Comparison of ENCODE assay signal across 8 mouse cellular contexts in genomic region chr13:49653180-49653541, GRCm38 (mm10). TPM values are rescaled to one million over a fixed set of nuclear protein-coding genes. Genes with fewer than 3 reads are reported as not detected.
A peak's percentile ranks its signal among the peaks of the same experiment; 100 is the strongest.
DNase-seq lines count a peak whose midpoint lies in the region; ATAC-seq and TF ChIP-seq lines count a peak whose summit lies in the region.

No protein-coding gene starts in this region.

- H3K4me2 ChIP-seq in lung, embryonic 16.5 days (ENCODE audit: low read depth, low read length): peak overlapping the region; percentile 84
- H3K4me2 ChIP-seq in forebrain, embryonic 11.5 days (ENCODE audit: low read depth, low read length, severe bottlenecking): peak overlapping the region; percentile 65
- peak overlapping the region; percentile 73 for H3K4me2 ChIP-seq in limb, embryonic 14.5 days (replicated peaks; ENCODE audit: low read depth, low read length, severe bottlenecking)
- H3K4me2 ChIP-seq in neural tube, embryonic 14.5 days (ENCODE audit: low read depth, low read length): peak overlapping the region; percentile 78

- H3K4me1 ChIP-seq in lung, embryonic 16.5 days (replicated peaks; ENCODE audit: control insufficient read depth, insufficient read depth, low read length): peaks cover 10% of the 10 kb centered on the region
- 0 out of 2 replicates have a peak, but pooled peaks cover 2% of the 10 kb centered on the region for H3K4me1 ChIP-seq in forebrain, embryonic 11.5 days (replicated peaks; ENCODE audit: control insufficient read depth, insufficient read depth, low read length)
- H3K4me1 ChIP-seq in limb, embryonic 14.5 days (ENCODE audit: control insufficient read depth, insufficient read depth, low read length): peaks cover 11% of the 10 kb centered on the region; the same call in 1 of the 2 replicates
- peaks cover 12% of the 10 kb centered on the region; the same call in 1 of the 2 replicates for H3K4me1 ChIP-seq in neural tube, embryonic 14.5 days (ENCODE audit: control insufficient read depth, insufficient read depth, low read length)

- no peaks in the 10 kb centered on the region for H3K27me3 ChIP-seq in lung, embryonic 16.5 days (ENCODE audit: control insufficient read depth, insufficient read depth, low read depth, low read length)
- H3K27me3 ChIP-seq in forebrain, embryonic 11.5 days (ENCODE audit: control insufficient read depth, insufficient read depth, low read length): no peaks in the 10 kb centered on the region
- no peaks in the 10 kb centered on the region for H3K27me3 ChIP-seq in limb, embryonic 14.5 days (ENCODE audit: control insufficient read depth, insufficient read depth, low read length)
- H3K27me3 ChIP-seq in neural tube, embryonic 14.5 days (ENCODE audit: control insufficient read depth, insufficient read depth, low read length): no peaks in the 10 kb centered on the region

- peak; percentile 42 for DNase-seq in adrenal gland, postnatal 25 days
- DNase-seq in adrenal gland, adult 8-10 months: no peak
- no peak for DNase-seq in lung, postnatal 10 days
- peak; percentile 56 for DNase-seq in forebrain, embryonic 11.5 days (ENCODE audit: low spot score)
- DNase-seq in limb, embryonic 14.5 days (ENCODE audit: low spot score): peak; percentile 52
- no peak for DNase-seq in spleen, adult 12 weeks (ENCODE audit: low spot score)

- 0 out of 2 replicates have a peak, but pooled peaks have one; percentile 11 for TF ChIP-seq POLR2A in limb, embryonic 14.5 days (IDR thresholded peaks at IDR 0.05; ENCODE audit: borderline replicate concordance, extremely low read depth, insufficient read depth, insufficient read length)

- H3K36me3 ChIP-seq in lung, embryonic 16.5 days (ENCODE audit: control insufficient read depth, insufficient read depth, low read length): peaks cover 2% of the 10 kb centered on the region; the same call in 1 of the 2 replicates
- H3K36me3 ChIP-seq in forebrain, embryonic 11.5 days (ENCODE audit: control insufficient read depth, insufficient read depth, low read length): no peaks in the 10 kb centered on the region; the same call in 1 of the 2 replicates
- peaks cover 8% of the 10 kb centered on the region; the same call in 1 of the 2 replicates for H3K36me3 ChIP-seq in limb, embryonic 14.5 days (ENCODE audit: control insufficient read depth, insufficient read depth, low read length)
- H3K36me3 ChIP-seq in neural tube, embryonic 14.5 days (ENCODE audit: control insufficient read depth, insufficient read depth, low read length): peaks cover 3% of the 10 kb centered on the region; the same call in 1 of the 2 replicates

- 0% methylated on average over 16 of the region's 16 CpGs for WGBS in lung, embryonic 16.5 days
- 0% methylated on average over 16 of the region's 16 CpGs for whole genome bisulfite sequencing in forebrain, embryonic 11.5 days
- WGBS in limb, embryonic 14.5 days: under 1% methylated on average over 16 of the region's 16 CpGs
- under 1% methylated on average over 16 of the region's 16 CpGs for whole genome bisulfite sequencing in neural tube, embryonic 14.5 days

- peak overlapping the region; percentile 29; the same call in 1 of the 2 replicates for H3K27ac ChIP-seq in lung, embryonic 16.5 days (ENCODE audit: low read length)
- no peak overlapping the region for H3K27ac ChIP-seq in forebrain, embryonic 11.5 days (ENCODE audit: low read depth, low read length)
- H3K27ac ChIP-seq in limb, embryonic 14.5 days (replicated peaks; ENCODE audit: low read depth, low read length): no peak overlapping the region
- H3K27ac ChIP-seq in neural tube, embryonic 14.5 days (ENCODE audit: low read depth, low read length): 0 out of 2 replicates have a peak overlapping the region, but pooled peaks have one; percentile 16

- peak overlapping the region; percentile 56 for H3K9ac ChIP-seq in lung, embryonic 16.5 days (ENCODE audit: low read length)
- peak overlapping the region; percentile 55 for H3K9ac ChIP-seq in forebrain, embryonic 11.5 days (ENCODE audit: low read length)
- peak overlapping the region; percentile 57 for H3K9ac ChIP-seq in limb, embryonic 14.5 days (ENCODE audit: low read depth, low read length, severe bottlenecking)
- H3K9ac ChIP-seq in neural tube, embryonic 14.5 days (replicated peaks; ENCODE audit: low read depth, low read length): peak overlapping the region; percentile 51

- H3K9me3 ChIP-seq in lung, embryonic 16.5 days (ENCODE audit: control insufficient read depth, low read length): no peaks in the 10 kb centered on the region
- no peaks in the 10 kb centered on the region for H3K9me3 ChIP-seq in forebrain, embryonic 11.5 days (ENCODE audit: control insufficient read depth, low read length)
- H3K9me3 ChIP-seq in limb, embryonic 14.5 days (ENCODE audit: control insufficient read depth, low read length): no peaks in the 10 kb centered on the region
- H3K9me3 ChIP-seq in neural tube, embryonic 14.5 days (ENCODE audit: control insufficient read depth, low read length): no peaks in the 10 kb centered on the region

- peak; percentile 78 for ATAC-seq in lung, embryonic 16.5 days (ENCODE audit: low read depth)
- peak; percentile 78 for ATAC-seq in forebrain, embryonic 11.5 days (replicated peaks; ENCODE audit: low FRiP score)
- peak; percentile 77 for ATAC-seq in limb, embryonic 14.5 days (ENCODE audit: low FRiP score, low read depth)
- ATAC-seq in neural tube, embryonic 14.5 days (ENCODE audit: low read depth): peak; percentile 90

- H3K4me3 ChIP-seq in lung, embryonic 16.5 days (ENCODE audit: low read length): peak overlapping the region; percentile 56
- peak overlapping the region; percentile 63 for H3K4me3 ChIP-seq in forebrain, embryonic 11.5 days (ENCODE audit: low read depth, low read length)
- H3K4me3 ChIP-seq in limb, embryonic 14.5 days (replicated peaks; ENCODE audit: low read length): peak overlapping the region; percentile 72
- peak overlapping the region; percentile 72 for H3K4me3 ChIP-seq in neural tube, embryonic 14.5 days (ENCODE audit: low read depth, low read length)

RNA-seq across cellular contexts. Expression of gene Nol8, which starts 0.3 kb away (rescaled TPM):
- 18.8 and 25.6 TPM in 2 replicates for total RNA-seq in adrenal gland, postnatal 25 days (2021)
- total RNA-seq in adrenal gland, adult 8-10 months (2022): 10 to 100 TPM; 17.9 to 23.1 (median 21.0) TPM
- polyA plus RNA-seq in lung, embryonic 16.5 days (2015; fragmentation: Nextera tagmentation; extraction: Ambion mirVana): 14.7 and 15.2 TPM in 2 replicates
- polyA plus RNA-seq in forebrain, embryonic 11.5 days (2014; fragmentation: Nextera tagmentation; extraction: Ambion mirVana): 22.8 and 23.4 TPM in 2 replicates
- 6.6 and 9.8 TPM in 2 replicates for polyA plus RNA-seq in limb, embryonic 14.5 days (2012; rRNA removed)
- 12.2 and 13.6 TPM in 2 replicates for polyA plus RNA-seq in limb, embryonic 14.5 days (2014; fragmentation: Nextera tagmentation; extraction: Ambion mirVana)
- polyA plus RNA-seq in neural tube, embryonic 14.5 days (2014; fragmentation: Nextera tagmentation; extraction: Ambion mirVana): 16.9 and 19.3 TPM in 2 replicates

RNA-seq across cellular contexts. Expression of gene Cenpp, which starts 0.6 kb away (rescaled TPM):
- 2.9 and 4.7 TPM in 2 replicates for total RNA-seq in adrenal gland, postnatal 25 days (2021)
- 1 to 10 TPM in 2 of 4 experiments, under 1 TPM in 2; 0.58 to 1.1 (median 0.96) TPM for total RNA-seq in adrenal gland, adult 8-10 months (2022)
- 33.0 and 33.2 TPM in 2 replicates for polyA plus RNA-seq in lung, embryonic 16.5 days (2015; fragmentation: Nextera tagmentation; extraction: Ambion mirVana)
- polyA plus RNA-seq in forebrain, embryonic 11.5 days (2014; fragmentation: Nextera tagmentation; extraction: Ambion mirVana): 42.9 and 44.5 TPM in 2 replicates
- 5.9 and 9.8 TPM in 2 replicates for polyA plus RNA-seq in limb, embryonic 14.5 days (2012; rRNA removed)
- polyA plus RNA-seq in limb, embryonic 14.5 days (2014; fragmentation: Nextera tagmentation; extraction: Ambion mirVana): 21.8 and 22.2 TPM in 2 replicates
- polyA plus RNA-seq in neural tube, embryonic 14.5 days (2014; fragmentation: Nextera tagmentation; extraction: Ambion mirVana): 5.5 and 5.7 TPM in 2 replicates

RNA-seq across cellular contexts. Expression of gene Iars, which starts 28.7 kb away (rescaled TPM):
- total RNA-seq in adrenal gland, postnatal 25 days (2021): 61.1 and 71.0 TPM in 2 replicates
- 10 to 100 TPM; 57.4 to 85.3 (median 75.1) TPM for total RNA-seq in adrenal gland, adult 8-10 months (2022)
- polyA plus RNA-seq in lung, embryonic 16.5 days (2015; fragmentation: Nextera tagmentation; extraction: Ambion mirVana): 53.7 and 55.1 TPM in 2 replicates
- polyA plus RNA-seq in forebrain, embryonic 11.5 days (2014; fragmentation: Nextera tagmentation; extraction: Ambion mirVana): 124 and 129 TPM in 2 replicates
- polyA plus RNA-seq in limb, embryonic 14.5 days (2012; rRNA removed): 54.9 and 61.8 TPM in 2 replicates
- polyA plus RNA-seq in limb, embryonic 14.5 days (2014; fragmentation: Nextera tagmentation; extraction: Ambion mirVana): 68.3 and 73.1 TPM in 2 replicates
- polyA plus RNA-seq in neural tube, embryonic 14.5 days (2014; fragmentation: Nextera tagmentation; extraction: Ambion mirVana): 59.3 and 59.8 TPM in 2 replicates

RNA-seq across cellular contexts. Expression of gene Ogn, which starts 45.3 kb away (rescaled TPM):
- total RNA-seq in adrenal gland, postnatal 25 days (2021): 23.6 and 24.7 TPM in 2 replicates
- 10 to 100 TPM; 52.2 to 83.6 (median 61.4) TPM for total RNA-seq in adrenal gland, adult 8-10 months (2022)
- polyA plus RNA-seq in lung, embryonic 16.5 days (2015; fragmentation: Nextera tagmentation; extraction: Ambion mirVana): 131 and 132 TPM in 2 replicates
- 9.8 and 9.9 TPM in 2 replicates for polyA plus RNA-seq in forebrain, embryonic 11.5 days (2014; fragmentation: Nextera tagmentation; extraction: Ambion mirVana)
- 100 and 135 TPM in 2 replicates for polyA plus RNA-seq in limb, embryonic 14.5 days (2012; rRNA removed)
- 275 and 276 TPM in 2 replicates for polyA plus RNA-seq in limb, embryonic 14.5 days (2014; fragmentation: Nextera tagmentation; extraction: Ambion mirVana)
- 1.2 and 13.1 TPM in 2 replicates for polyA plus RNA-seq in neural tube, embryonic 14.5 days (2014; fragmentation: Nextera tagmentation; extraction: Ambion mirVana)

Comparison
In these comparisons a context has a peak if more than half of its experiments do, and no peak if none do; other contexts are left out.
1. DNase-seq: peak in adrenal gland, postnatal 25 days (single experiment), forebrain, embryonic 11.5 days (single experiment) and limb, embryonic 14.5 days (single experiment); none in adrenal gland, adult 8-10 months (single experiment), lung, postnatal 10 days (single experiment) and spleen, adult 12 weeks (single experiment).
2. H3K27ac ChIP-seq: peak in lung, embryonic 16.5 days (single experiment) and neural tube, embryonic 14.5 days (single experiment); none in forebrain, embryonic 11.5 days (single experiment) and limb, embryonic 14.5 days (single experiment).
3. Peak in every context shown above with its lines, with median percentiles within 50 percentile points of each other: ATAC-seq, H3K4me2 ChIP-seq, H3K4me3 ChIP-seq and H3K9ac ChIP-seq.